Mouse (Mus musculus): ENCODE data around the gene Ercc4. TPM values are rescaled to one million over a fixed set of nuclear protein-coding genes. Genes with fewer than 3 reads are reported as not detected.
A peak's percentile ranks its signal among the peaks of the same experiment; 100 is the strongest.

The Ercc4 gene
- polyA plus RNA-seq, 1 experiment from 2014 or later = 18.2 TPM

GRCm38 (mm10) chr16:13183182-13183742, 73.8 kb downstream of the Ercc4 start:
- no peak overlapping the region for H3K27ac ChIP-seq
- H3K9ac ChIP-seq = no peak overlapping the region
- H3K4me1 ChIP-seq = no peaks in the 10 kb centered on the region
- H3K9me3 ChIP-seq = no peaks in the 10 kb centered on the region
- no peaks in the 10 kb centered on the region for H3K36me3 ChIP-seq (replicated peaks)
- ATAC-seq (replicated peaks) = no peak
- H3K4me2 ChIP-seq = no peak overlapping the region
- H3K4me3 ChIP-seq = no peak overlapping the region
- no peaks in the 10 kb centered on the region for H3K27me3 ChIP-seq (replicated peaks)
- WGBS = 86% methylated on average over 4 of the region's 4 CpGs

- Histone ChIP-seq H3K4me3 (no peak overlapping the region), H3K4me1 (no peaks in the 10 kb centered on the region), H3K36me3 (replicated peaks) (no peaks in the 10 kb centered on the region), H3K4me2 (no peak overlapping the region), H3K27ac (no peak overlapping the region), H3K9me3 (no peaks in the 10 kb centered on the region), H3K9ac (no peak overlapping the region), H3K27me3 (replicated peaks) (no peaks in the 10 kb centered on the region)
- WGBS = 92% methylated on average over 3 of the region's 3 CpGs
- no peak for ATAC-seq (replicated peaks)
Observed at GRCm38 (mm10) chr16:13184381-13184780, 74.9 kb downstream of the Ercc4 start.

- Histone ChIP-seq H3K4me3 (no peak overlapping the region), H3K27me3 (replicated peaks) (no peaks in the 10 kb centered on the region), H3K9ac (no peak overlapping the region), H3K4me2 (no peak overlapping the region), H3K4me1 (no peaks in the 10 kb centered on the region), H3K36me3 (replicated peaks) (no peaks in the 10 kb centered on the region), H3K9me3 (no peaks in the 10 kb centered on the region), H3K27ac (no peak overlapping the region)
- WGBS = 57% methylated on average over 12 of the region's 12 CpGs
- ATAC-seq (replicated peaks) = no peak
Observed at GRCm38 (mm10) chr16:13189430-13190107, 80.1 kb downstream of the Ercc4 start.

GRCm38 (mm10) chr16:13190471-13190870, 81.0 kb downstream of the Ercc4 start:
- H3K27me3 ChIP-seq (replicated peaks) = no peaks in the 10 kb centered on the region
- H3K9me3 ChIP-seq = no peaks in the 10 kb centered on the region
- H3K36me3 ChIP-seq (replicated peaks) = no peaks in the 10 kb centered on the region
- 77% methylated on average over 5 of the region's 5 CpGs for WGBS
- no peak for ATAC-seq (replicated peaks)
- no peak overlapping the region for H3K9ac ChIP-seq
- H3K4me1 ChIP-seq = no peaks in the 10 kb centered on the region
- no peak overlapping the region for H3K4me2 ChIP-seq
- no peak overlapping the region for H3K27ac ChIP-seq
- H3K4me3 ChIP-seq = no peak overlapping the region

- no peak overlapping the region for H3K9ac ChIP-seq
- WGBS = 74% methylated on average over 4 of the region's 4 CpGs
- H3K9me3 ChIP-seq = no peaks in the 10 kb centered on the region
- ATAC-seq (replicated peaks) = no peak
- H3K4me1 ChIP-seq = no peaks in the 10 kb centered on the region; the same call in 1 of the 2 replicates
- H3K4me3 ChIP-seq = no peak overlapping the region
- no peak overlapping the region for H3K4me2 ChIP-seq
- no peaks in the 10 kb centered on the region for H3K36me3 ChIP-seq (replicated peaks)
- no peak overlapping the region for H3K27ac ChIP-seq
- H3K27me3 ChIP-seq (replicated peaks) = no peaks in the 10 kb centered on the region
Observed at GRCm38 (mm10) chr16:13191166-13191565, 81.7 kb downstream of the Ercc4 start.

- H3K36me3 ChIP-seq (replicated peaks) = no peaks in the 10 kb centered on the region
- H3K9me3 ChIP-seq = no peaks in the 10 kb centered on the region
- ATAC-seq (replicated peaks) = no peak
- peaks cover 14% of the 10 kb centered on the region for H3K4me1 ChIP-seq
- H3K9ac ChIP-seq = no peak overlapping the region
- H3K4me3 ChIP-seq = no peak overlapping the region
- no peak overlapping the region for H3K4me2 ChIP-seq
- H3K27ac ChIP-seq = no peak overlapping the region
- WGBS = 78% methylated on average over 4 of the region's 4 CpGs
- H3K27me3 ChIP-seq (replicated peaks) = no peaks in the 10 kb centered on the region
Observed at GRCm38 (mm10) chr16:13193663-13194071, 84.2 kb downstream of the Ercc4 start.

- Histone ChIP-seq H3K9ac (no peak overlapping the region), H3K27me3 (replicated peaks) (no peaks in the 10 kb centered on the region), H3K9me3 (no peaks in the 10 kb centered on the region), H3K4me1 (peaks cover 19% of the 10 kb centered on the region), H3K27ac (no peak overlapping the region), H3K4me2 (no peak overlapping the region), H3K4me3 (no peak overlapping the region), H3K36me3 (replicated peaks) (no peaks in the 10 kb centered on the region)
- 86% methylated on average over 5 of the region's 5 CpGs for WGBS
- no peak for ATAC-seq (replicated peaks)
Observed at GRCm38 (mm10) chr16:13194882-13195281, 85.4 kb downstream of the Ercc4 start.

GRCm38 (mm10) chr16:13196626-13197025, 87.1 kb downstream of the Ercc4 start:
- no peak overlapping the region for H3K9ac ChIP-seq
- no peaks in the 10 kb centered on the region for H3K9me3 ChIP-seq
- H3K4me2 ChIP-seq = no peak overlapping the region
- no peak overlapping the region for H3K4me3 ChIP-seq
- no peak; the same call in 1 of the 2 replicates for ATAC-seq (replicated peaks)
- no peaks in the 10 kb centered on the region for H3K36me3 ChIP-seq (replicated peaks)
- H3K4me1 ChIP-seq = peaks cover 19% of the 10 kb centered on the region
- H3K27me3 ChIP-seq (replicated peaks) = no peaks in the 10 kb centered on the region
- H3K27ac ChIP-seq = peak overlapping the region; percentile 61; the same call in 1 of the 2 replicates
- 45% methylated on average over 5 of the region's 5 CpGs for WGBS

- no peaks in the 10 kb centered on the region for H3K36me3 ChIP-seq (replicated peaks)
- WGBS = 33% methylated on average over 5 of the region's 5 CpGs
- peaks cover 19% of the 10 kb centered on the region for H3K4me1 ChIP-seq
- H3K27me3 ChIP-seq (replicated peaks) = no peaks in the 10 kb centered on the region
- H3K4me2 ChIP-seq = no peak overlapping the region
- H3K27ac ChIP-seq = peak overlapping the region; percentile 61
- no peaks in the 10 kb centered on the region for H3K9me3 ChIP-seq
- peak; percentile 54 for ATAC-seq (replicated peaks)
- H3K4me3 ChIP-seq = no peak overlapping the region
- no peak overlapping the region for H3K9ac ChIP-seq
Observed at GRCm38 (mm10) chr16:13197293-13197692, 87.8 kb downstream of the Ercc4 start.

GRCm38 (mm10) chr16:13199204-13199603, 89.7 kb downstream of the Ercc4 start:
- Histone ChIP-seq H3K4me2 (no peak overlapping the region), H3K4me3 (no peak overlapping the region), H3K9me3 (no peaks in the 10 kb centered on the region), H3K27ac (no peak overlapping the region), H3K36me3 (replicated peaks) (no peaks in the 10 kb centered on the region), H3K27me3 (replicated peaks) (no peaks in the 10 kb centered on the region), H3K9ac (no peak overlapping the region), H3K4me1 (peaks cover 19% of the 10 kb centered on the region)
- ATAC-seq (replicated peaks) = no peak
- 33% methylated on average over 2 of the region's 2 CpGs for WGBS

Other genes with a start within 250 kb of the Ercc4 start
- gene Mrtfb, start 146.8 kb downstream of the Ercc4 start, polyA plus RNA-seq (2015; fragmentation: Nextera tagmentation; extraction: Ambion mirVana) = 11.9 and 14.0 TPM in 2 replicates

Measured in midbrain, embryonic 15.5 days (tissue).